ENCODE assay signal across 25 mouse cellular contexts in genomic region chr5:76216691-76217090, GRCm38 (mm10). TPM values are rescaled to one million over a fixed set of nuclear protein-coding genes. Genes with fewer than 3 reads are reported as not detected.
DNase-seq lines count a peak whose midpoint lies in the region; ATAC-seq and TF ChIP-seq lines count a peak whose summit lies in the region.
"Had no signal": no experiment of that assay in that cellular context is flagged by ENCODE, and none has a peak within 500 bp of the region (broad histone marks: within the 10 kb centered on the region; RNA-seq: fewer than 3 reads in every experiment).

No protein-coding gene starts in this region.

- no peak for TF ChIP-seq POLR2A in bone marrow, adult 2 months (IDR thresholded peaks at IDR 0.05; ENCODE audit: borderline replicate concordance, control insufficient read depth, low read depth, low read length)
- TF ChIP-seq POLR2A in myocyte (IDR thresholded peaks at IDR 0.05; ENCODE audit: insufficient read length, low read depth) = no peak

- DNase-seq in gastrocnemius, adult 2 months = no peak
- no peak for DNase-seq in gastrocnemius, adult 18-20 months (ENCODE audit: low spot score)
- no peak for DNase-seq in spleen, postnatal 10 days (ENCODE audit: low spot score in 2 of 2)
- DNase-seq: adrenal gland, postnatal 25 days; cerebellum, adult 11-12 months; cerebellum, postnatal 10 days; gastrocnemius, postnatal 10 days; heart, postnatal 4 days; kidney, adult 18-20 months; liver; thymus, postnatal 14 days had no signal

- 66% methylated on average over 6 of the region's 6 CpGs for WGBS in bone marrow, adult 2 months

- no peak for TF ChIP-seq CTCF in gastrocnemius, adult 2 months (IDR thresholded peaks at IDR 0.05)
- TF ChIP-seq CTCF in bone marrow, adult 2 months (IDR thresholded peaks at IDR 0.05; ENCODE audit: control insufficient read depth, insufficient read depth, low read length) = 0 out of 2 replicates have a peak, but pooled peaks have one; percentile 4

- peak overlapping the region; percentile 20 for H3K27ac ChIP-seq in gastrocnemius, adult 2 months
- no peak overlapping the region for H3K27ac ChIP-seq in bone marrow, adult 2 months (ENCODE audit: control insufficient read depth, insufficient read depth, low read depth, low read length, poor library complexity)
- H3K27ac ChIP-seq: embryonic facial prominence, embryonic 10.5 days; heart, adult 2 months; hindbrain, embryonic 14.5 days; kidney, postnatal 0 days; liver, embryonic 15.5 days; macrophage; midbrain, embryonic 12.5 days had no signal

- no peaks in the 10 kb centered on the region for H3K27me3 ChIP-seq in megakaryocyte, embryonic 14.5 days (replicated peaks)
- H3K27me3 ChIP-seq in myocyte (ENCODE audit: control insufficient read depth, insufficient read depth, insufficient read length) = no peaks in the 10 kb centered on the region
- H3K27me3 ChIP-seq: liver, embryonic 15.5 days; midbrain, embryonic 12.5 days had no signal

- H3K4me2 ChIP-seq in myocyte (ENCODE audit: low read depth) = no peak overlapping the region
- H3K4me2 ChIP-seq: hindbrain, embryonic 14.5 days; liver, embryonic 15.5 days; midbrain, embryonic 12.5 days had no signal

- no peak for ATAC-seq in megakaryocyte, adult 5-6 weeks (ENCODE audit: poor library complexity, severe bottlenecking)
- ATAC-seq: CD4-positive, CD25-positive, alpha-beta regulatory T cell, adult 4 months; forebrain, embryonic 16.5 days; inflammation-experienced regulatory T-cells, adult 6 months had no signal

- no peak overlapping the region for H3ac ChIP-seq in myocyte (ENCODE audit: control insufficient read depth, insufficient read length)

- H3K4me1 ChIP-seq in megakaryocyte, embryonic 14.5 days = peaks cover 19% of the 10 kb centered on the region
- no peaks in the 10 kb centered on the region for H3K4me1 ChIP-seq in bone marrow, adult 2 months (ENCODE audit: control insufficient read depth, insufficient read depth, low read length)
- H3K4me1 ChIP-seq: embryonic facial prominence, embryonic 10.5 days; liver, embryonic 15.5 days; midbrain, embryonic 12.5 days had no signal

- H3K4me3 ChIP-seq in gastrocnemius, adult 2 months = no peak overlapping the region
- peak overlapping the region; percentile 67 for H3K4me3 ChIP-seq in megakaryocyte, embryonic 14.5 days (replicated peaks)
- H3K4me3 ChIP-seq in bone marrow, adult 2 months (replicated peaks; ENCODE audit: control insufficient read depth, low read depth, low read length) = no peak overlapping the region
- no peak overlapping the region for H3K4me3 ChIP-seq in myocyte
- H3K4me3 ChIP-seq: embryonic facial prominence, embryonic 10.5 days; heart, adult 2 months; liver, embryonic 15.5 days; midbrain, embryonic 12.5 days had no signal

- H3K36me3 ChIP-seq in megakaryocyte, embryonic 14.5 days (replicated peaks; ENCODE audit: low read length) = peaks cover 40% of the 10 kb centered on the region
- peaks cover 9% of the 10 kb centered on the region for H3K36me3 ChIP-seq in myocyte (ENCODE audit: control insufficient read depth, insufficient read depth)

- intact Hi-C loops in gastrocnemius, adult 2 months (cut with DNase I) = no loop called here

- H3K79me2 ChIP-seq in myocyte (ENCODE audit: control insufficient read depth, insufficient read depth) = no peaks in the 10 kb centered on the region

- H3K9me3 ChIP-seq in megakaryocyte, embryonic 14.5 days = no peaks in the 10 kb centered on the region
- H3K9me3 ChIP-seq: embryonic facial prominence, embryonic 10.5 days; liver, embryonic 15.5 days; midbrain, embryonic 12.5 days had no signal

TF ChIP-seq in myocyte, 11 proteins besides CTCF, POLR2A, EP300 and RAD21:
- TF ChIP-seq POLR2AphosphoS2 (IDR thresholded peaks at IDR 0.05; ENCODE audit: insufficient read length, low read depth) (peak; percentile 44), MYOG (IDR thresholded peaks at IDR 0.05; ENCODE audit: control insufficient read depth in 1 of 3, insufficient read depth in 1 of 3, insufficient read length in 2 of 3, low read depth in 2 of 3) (no peak), CEBPB (IDR thresholded peaks at IDR 0.05; ENCODE audit: insufficient read depth, poor library complexity, severe bottlenecking) (no peak)

RNA-seq across cellular contexts. Expression of gene Tmem165, which starts 33.0 kb away (rescaled TPM):
- total RNA-seq in gastrocnemius, adult 2 months (2021) = 10 to 100 TPM; 15.2 TPM
- 10 to 100 TPM; 15.5 to 16.4 TPM for total RNA-seq in gastrocnemius, adult 18-20 months (2021)
- 98.6 and 161 TPM in 2 replicates for polyA plus RNA-seq in megakaryocyte, embryonic 14.5 days (2012; ENCODE audit: insufficient read depth, low replicate concordance)
- total RNA-seq in megakaryocyte, adult 5-6 weeks (2015) = 122 and 135 TPM in 2 replicates
- total RNA-seq in megakaryocyte, adult 5-6 weeks (2017) = 101 and 102 TPM in 2 replicates
- 13.3 and 26.0 TPM in 2 replicates for polyA plus RNA-seq in bone marrow, adult 2 months (2011; ENCODE audit: insufficient read depth, insufficient read length, low replicate concordance, missing spikeins)
- 28.1 TPM for polyA plus RNA-seq in myocyte (2012; fragmentation: generic; extraction: Trizol)

Comparison
In these comparisons a context has a peak if more than half of its experiments do, and no peak if none do; other contexts are left out.
1. RNA of gene Tmem165, which starts 33.0 kb away (total RNA-seq): 101 to 135 TPM in megakaryocyte, adult 5-6 weeks; 15.5 to 16.4 TPM in gastrocnemius, adult 18-20 months and 15.2 TPM in gastrocnemius, adult 2 months; every median in the first group is over 4 times any median in the second.